Mouse (Mus musculus) erythroid progenitor cell, adult 5-6 weeks (primary cell): ENCODE results near the gene Chd1. TPM values are rescaled to one million over a fixed set of nuclear protein-coding genes. Genes with fewer than 3 reads are reported as not detected.
"Not testable (repeated sequence)": the region's sequence is repeated elsewhere in the genome, so short reads cannot be mapped to it uniquely, and the experiment has no call there.

Experiments
- ATAC-seq: replicated peaks from 2 replicates; pipeline ENCODE4 v1.8.0; 2016; ENCODE audit warnings: moderate number of reproducible peaks, mild to moderate bottlenecking, moderate TSS enrichment, inconsistent platforms; ENCODE audit not compliant: poor library complexity, low FRiP score, severe bottlenecking
- total RNA-seq, 2 experiments: library from RNA; stranded (forward) in 1 of 2; stranded (reverse) in 1 of 2; fragments of 150-400 nt in 1 of 2; fragments of 186-747, 209-891 nt in 1 of 2; gene quantifications; 2 replicates each; pipeline versions ENCODE4 v1.2.3 to v1.2.4; 2015 to 2017; ENCODE audit warnings: low replicate concordance in 2 of 2

Gene Chd1
- total RNA-seq, 2 experiments from 2014 or later: 37.7 to 63.3 TPM

DNA sequence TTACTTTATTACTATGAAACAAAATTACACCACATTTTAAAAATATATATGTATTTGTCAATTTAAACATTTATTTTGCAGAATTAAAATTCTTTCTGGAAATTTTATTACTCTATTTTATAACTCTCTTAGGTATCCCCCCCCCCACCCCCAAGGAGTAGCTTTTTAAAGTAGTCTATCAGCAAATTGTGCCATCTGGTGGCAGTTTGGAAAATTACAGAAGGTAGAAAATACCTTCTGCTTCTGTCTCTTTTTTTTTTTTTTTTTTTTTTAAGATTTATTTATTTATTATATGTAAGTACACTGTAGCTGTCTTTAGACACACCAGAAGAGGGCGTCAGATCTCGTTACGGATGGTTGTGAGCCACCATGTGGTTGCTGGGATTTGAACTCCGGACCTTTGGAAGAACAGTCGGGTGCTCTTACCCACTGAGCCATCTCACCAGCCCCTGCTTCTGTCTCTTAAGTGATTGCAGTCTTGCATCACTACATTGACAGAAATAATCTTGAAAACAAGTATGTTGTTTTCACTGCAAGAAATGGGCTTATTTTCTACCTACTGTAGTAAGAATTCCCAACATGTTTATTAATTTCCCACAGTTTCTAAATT is 19.2 kb downstream of the Chd1 start:
- not testable (repeated sequence) for ATAC-seq

GRCm38 (mm10) chr17:15731706-15732105 is 26.9 kb downstream of the Chd1 start:
- no peak for ATAC-seq

DNA sequence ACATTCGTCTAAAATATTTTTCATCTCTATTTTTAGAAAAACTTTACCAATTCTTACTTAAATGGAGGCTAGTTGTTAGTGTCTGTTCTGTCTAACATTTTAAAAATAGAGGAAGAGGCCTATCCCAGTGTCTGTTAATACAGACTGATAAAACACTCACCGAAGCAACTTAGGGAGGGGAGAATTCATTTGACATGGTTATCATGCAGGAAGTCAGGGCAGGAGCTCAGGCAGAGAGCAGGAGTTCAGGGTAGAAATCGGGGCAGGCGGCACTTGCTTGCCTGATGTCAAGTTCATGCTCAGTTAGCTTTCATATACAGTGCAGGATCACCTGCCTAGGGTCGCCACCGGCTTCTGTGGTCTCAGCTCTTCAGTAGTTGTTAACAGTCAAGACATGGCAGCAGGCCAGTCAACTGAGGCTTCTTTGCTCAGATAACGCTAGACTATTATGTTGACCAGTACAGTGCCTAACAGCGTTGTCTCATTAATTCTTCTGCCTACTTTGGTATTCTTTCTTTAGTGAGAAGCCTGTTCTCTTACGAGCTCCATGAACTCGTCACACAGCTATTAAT is 32.7 kb downstream of the Chd1 start:
- ATAC-seq: no peak

GRCm38 (mm10) chr17:15741836-15742235 is 37.1 kb downstream of the Chd1 start:
- no peak for ATAC-seq

GRCm38 (mm10) chr17:15742953-15743352 is 38.2 kb downstream of the Chd1 start:
- no peak for ATAC-seq

GRCm38 (mm10) chr17:15743379-15743778 is 38.6 kb downstream of the Chd1 start:
- no peak for ATAC-seq

DNA sequence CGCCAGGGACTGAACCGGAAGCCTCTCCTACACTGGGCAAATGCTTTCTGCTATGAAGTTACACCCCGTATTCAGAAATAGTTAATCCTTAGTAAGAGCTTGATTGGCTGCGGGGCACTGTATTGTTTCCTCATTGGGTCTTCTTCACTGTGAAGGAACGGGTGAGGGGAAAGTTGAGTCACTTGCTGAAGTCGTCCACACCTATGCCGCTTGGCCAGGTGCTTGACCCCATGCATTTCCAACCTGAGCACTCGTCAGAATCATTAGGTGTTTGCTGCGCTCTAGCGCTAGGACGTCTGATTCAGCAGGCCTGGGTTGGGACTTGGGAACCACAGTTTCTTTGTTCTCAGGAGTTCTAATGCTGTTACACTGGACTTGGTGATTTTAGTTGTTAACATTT is 41.9 kb downstream of the Chd1 start:
- ATAC-seq: no peak

- no peak for ATAC-seq
These were observed 43.3 kb downstream of the Chd1 start for GRCm38 (mm10) chr17:15748022-15748421.

- not testable (repeated sequence) for ATAC-seq
These were observed 46.5 kb downstream of the Chd1 start for GRCm38 (mm10) chr17:15751264-15751663.

GRCm38 (mm10) chr17:15761191-15761590 is 56.4 kb downstream of the Chd1 start:
- no peak for ATAC-seq

DNA sequence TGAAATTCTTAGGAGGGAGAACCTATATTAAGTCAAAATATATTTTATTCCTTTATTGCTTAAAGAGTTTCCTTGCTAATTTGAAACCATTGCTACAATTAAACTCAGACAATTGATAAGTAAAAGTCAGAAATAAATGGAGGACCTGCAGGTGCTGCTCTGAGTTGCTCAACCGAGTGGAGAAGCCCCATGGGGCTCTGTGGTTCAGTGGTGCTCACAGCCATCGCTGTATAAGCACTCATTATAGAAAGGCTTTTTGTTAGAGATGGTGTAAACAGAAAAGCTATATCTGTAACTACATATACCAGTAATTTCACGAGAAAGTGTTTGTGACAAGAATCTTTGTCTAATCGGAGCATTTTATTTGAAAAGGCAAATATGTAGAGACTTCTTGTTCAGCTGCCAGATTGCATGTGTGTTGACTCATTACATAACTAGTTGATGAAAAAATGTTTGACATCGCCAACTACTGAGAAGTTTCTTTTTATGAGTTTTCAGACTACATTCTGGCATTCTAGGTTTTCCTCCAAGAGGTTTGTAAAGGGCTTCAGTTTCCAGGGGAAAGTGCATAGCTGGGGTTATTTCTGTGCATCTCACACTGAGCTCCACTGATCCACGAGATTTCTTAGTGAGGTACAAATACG is 64.4 kb downstream of the Chd1 start:
- no peak for ATAC-seq

- no peak for ATAC-seq
These were observed 69.2 kb downstream of the Chd1 start for GRCm38 (mm10) chr17:15773956-15774355.

- ATAC-seq: no peak
These were observed 69.9 kb downstream of the Chd1 start for GRCm38 (mm10) chr17:15774565-15775215.

- ATAC-seq: no peak
These were observed 71.6 kb downstream of the Chd1 start for GRCm38 (mm10) chr17:15776349-15776748.

GRCm38 (mm10) chr17:15777979-15778378 is 73.2 kb downstream of the Chd1 start:
- no peak for ATAC-seq

GRCm38 (mm10) chr17:15787036-15787435 is 82.3 kb downstream of the Chd1 start:
- ATAC-seq: no peak

GRCm38 (mm10) chr17:15790716-15791115 is 85.9 kb downstream of the Chd1 start:
- ATAC-seq: no peak

GRCm38 (mm10) chr17:15799195-15799793 is 94.5 kb downstream of the Chd1 start:
- ATAC-seq: no peak

GRCm38 (mm10) chr17:15804008-15804812 is 99.4 kb downstream of the Chd1 start:
- no peak for ATAC-seq
